Mouse (Mus musculus) liver, adult 2 months (tissue): ENCODE results near the gene Alg5.

Source experiments
- CTCF ChIP-seq: fragments of 200-500 bp; IDR thresholded peaks from 2 replicates; pipeline ENCODE4 v1.5.1; 2011; ENCODE audit warnings: low read depth, low read length, control low read depth
- POLR2A ChIP-seq: fragments of 200-500 bp; IDR thresholded peaks from 2 replicates; pipeline ENCODE4 v1.6.1; 2011; ENCODE audit warnings: low read length, control low read depth; ENCODE audit not compliant: insufficient read depth; ENCODE audit errors: extremely low read depth

DNA sequence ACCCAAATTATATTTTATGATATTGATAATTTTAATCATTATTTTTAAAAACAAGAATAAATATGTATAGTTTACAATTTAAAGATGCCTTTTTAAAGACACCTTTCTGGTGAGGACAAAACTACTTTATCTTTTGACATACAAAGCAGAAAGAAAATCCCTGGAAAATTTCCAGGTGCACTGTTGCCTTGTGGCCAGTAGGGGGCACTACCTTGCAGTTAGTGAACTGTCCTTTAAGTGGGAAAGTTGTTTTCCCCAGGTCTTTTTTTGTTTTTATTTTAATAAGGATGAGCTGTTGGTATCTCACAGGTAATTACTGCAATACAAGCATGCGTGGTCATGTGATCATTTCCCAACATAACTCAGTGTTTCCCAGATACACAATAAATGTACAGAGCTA, 60.5 kb downstream of the Alg5 start:
- TF ChIP-seq POLR2A (no peak), CTCF (peak; percentile 27; the same call in 1 of the 2 replicates)
